Mouse (Mus musculus) limb, embryonic 11.5 days (tissue): ENCODE results near the gene Klk15. TPM values are rescaled to one million over a fixed set of nuclear protein-coding genes. Genes with fewer than 3 reads are reported as not detected.

ENCODE experiments used
- polyA plus RNA-seq: library from polyadenylated mRNA; unstranded; fragments of >200 nt; fragmentation: Nextera tagmentation; extraction: Ambion mirVana; gene quantifications from 2 replicates; pipeline ENCODE4 v1.2.1, GENCODE M21; 2014

Gene Klk15
- polyA plus RNA-seq, 1 experiment from 2014 or later = not detected

Other genes with a start within 250 kb of the Klk15 start
- gene Klk14, start 243.3 kb upstream of the Klk15 start, polyA plus RNA-seq = not detected in 2 replicates
- 0.48 and 1.0 TPM in 2 replicates for gene Klk13, start 221.2 kb upstream of the Klk15 start, polyA plus RNA-seq
- gene Klk12, start 164.8 kb upstream of the Klk15 start, polyA plus RNA-seq = not detected in 2 replicates
- gene Klk11, start 159.1 kb upstream of the Klk15 start, polyA plus RNA-seq = not detected in 2 replicates
- gene Klk10, start 152.7 kb upstream of the Klk15 start, polyA plus RNA-seq = 0.15 TPM in 1 of 2 replicates, not detected in the other
- not detected in 2 replicates for gene Klk9, start 141.8 kb upstream of the Klk15 start, polyA plus RNA-seq
- 15.8 and 16.1 TPM in 2 replicates for gene Klk8, start 136.2 kb upstream of the Klk15 start, polyA plus RNA-seq
- gene Klk7, start 122.4 kb upstream of the Klk15 start, polyA plus RNA-seq = 0.23 TPM in 1 of 2 replicates, not detected in the other
- 0.24 TPM in 1 of 2 replicates, not detected in the other for gene Klk6, start 109.2 kb upstream of the Klk15 start, polyA plus RNA-seq
- gene Klk5, start 91.8 kb upstream of the Klk15 start, polyA plus RNA-seq = not detected in 2 replicates
- gene Klk4, start 52.6 kb upstream of the Klk15 start, polyA plus RNA-seq = 0.16 TPM in 2 replicates
- gene Klk1b8, start 16.9 kb downstream of the Klk15 start, polyA plus RNA-seq = not detected in 2 replicates
- not detected in 2 replicates for gene Klk1b1, start 33.0 kb downstream of the Klk15 start, polyA plus RNA-seq
- not detected in 2 replicates for gene Klk1b9, start 42.3 kb downstream of the Klk15 start, polyA plus RNA-seq
- not detected in 2 replicates for gene Klk1b11, start 62.1 kb downstream of the Klk15 start, polyA plus RNA-seq
- not detected in 2 replicates for gene Klk1b26, start 78.4 kb downstream of the Klk15 start, polyA plus RNA-seq
- gene Klk1b27, start 118.5 kb downstream of the Klk15 start, polyA plus RNA-seq = not detected in 2 replicates
- not detected in 2 replicates for gene Klk1b21, start 168.6 kb downstream of the Klk15 start, polyA plus RNA-seq
- gene Klk1b22, start 178.9 kb downstream of the Klk15 start, polyA plus RNA-seq = not detected in 2 replicates
- gene Klk1b16, start 203.0 kb downstream of the Klk15 start, polyA plus RNA-seq = not detected in 2 replicates